Mouse (Mus musculus) frontal cortex, adult 2 months (tissue): ENCODE measurements around the gene Erg. TPM values are rescaled to one million over a fixed set of nuclear protein-coding genes. Genes with fewer than 3 reads are reported as not detected.

Experiments used
- DNase-seq, 2 experiments: peaks; one replicate each; pipeline ENCODE4 v3.0.0; 2022; ENCODE audit warnings: low spot score in 1 of 2; ENCODE audit errors: extremely low spot score in 1 of 2
- polyA plus RNA-seq: library from polyadenylated mRNA; depleted of rRNA; stranded (reverse); fragments of >200 nt; gene quantifications from 2 replicates; pipeline ENCODE4 v1.2.3, GENCODE M21; 2012

Gene Erg
- polyA plus RNA-seq, 1 experiment: 7.2 TPM

- no peak for DNase-seq
These were observed 138.5 kb downstream of the Erg start for GRCm38 (mm10) chr16:95447896-95448295.

DNA sequence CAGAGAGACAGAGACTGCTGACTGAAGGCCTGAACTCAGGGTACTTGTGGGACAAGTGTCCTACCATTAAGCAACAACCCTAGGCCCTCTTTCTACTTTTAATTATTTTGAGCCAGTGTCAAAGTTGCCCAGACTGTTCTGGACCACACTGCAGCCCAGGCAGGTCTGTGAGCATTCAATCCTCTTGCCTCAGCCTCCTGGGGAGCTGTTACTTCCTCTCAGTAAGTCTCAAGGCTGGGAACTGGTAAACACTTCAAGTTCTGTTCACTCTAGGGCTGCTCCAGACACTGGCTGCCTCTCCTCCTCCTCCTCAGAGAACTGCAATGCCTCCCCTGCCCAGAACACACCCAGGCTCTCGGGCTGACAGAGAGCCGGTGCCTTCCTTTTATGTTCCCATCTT, 140.0 kb downstream of the Erg start:
- DNase-seq: no peak

DNA sequence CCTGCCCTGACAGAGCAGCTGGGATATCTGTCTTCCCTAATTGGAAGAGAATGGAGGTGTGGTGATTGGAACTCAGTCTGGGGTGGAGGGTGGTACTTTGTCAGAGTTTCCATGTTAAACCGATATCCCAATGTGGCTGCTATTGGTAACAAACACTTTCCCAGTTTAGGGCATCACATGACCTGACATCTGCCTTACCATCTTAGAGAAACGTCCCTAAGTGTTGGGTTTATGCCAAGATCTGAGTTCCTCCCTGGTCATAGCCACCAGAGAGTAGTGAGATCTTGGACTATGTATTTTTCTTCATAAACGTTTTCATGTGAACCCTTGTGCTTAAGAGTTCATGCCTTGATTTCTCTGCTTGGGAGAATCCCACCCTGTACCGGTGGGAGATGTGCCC, 144.4 kb downstream of the Erg start:
- DNase-seq: no peak

GRCm38 (mm10) chr16:95441179-95441578, 145.2 kb downstream of the Erg start:
- no peak for DNase-seq

DNA sequence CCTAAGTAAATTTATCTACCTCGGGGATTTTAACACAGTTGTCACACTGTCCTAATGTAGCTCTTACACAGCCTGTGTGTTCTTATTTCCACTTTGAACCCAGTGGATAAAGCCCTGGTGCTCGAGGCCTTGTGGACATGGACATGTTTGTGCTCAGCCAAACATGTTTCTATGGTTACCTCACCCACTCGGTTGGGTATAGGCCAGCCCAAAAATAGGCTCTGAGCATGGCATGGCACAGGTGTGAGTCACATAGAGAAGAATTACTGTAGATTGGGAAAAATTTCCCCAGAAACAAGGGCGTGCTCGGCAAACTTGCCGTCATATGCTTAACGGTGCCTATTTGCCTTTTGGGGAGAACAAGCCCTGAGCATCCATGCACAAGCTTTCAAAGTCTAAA, 146.1 kb downstream of the Erg start:
- peak; percentile 27 to 72 for DNase-seq

- DNase-seq: no peak
These were observed 146.6 kb downstream of the Erg start for GRCm38 (mm10) chr16:95439794-95440193.

GRCm38 (mm10) chr16:95438848-95439540, 147.4 kb downstream of the Erg start:
- no peak for DNase-seq

DNA sequence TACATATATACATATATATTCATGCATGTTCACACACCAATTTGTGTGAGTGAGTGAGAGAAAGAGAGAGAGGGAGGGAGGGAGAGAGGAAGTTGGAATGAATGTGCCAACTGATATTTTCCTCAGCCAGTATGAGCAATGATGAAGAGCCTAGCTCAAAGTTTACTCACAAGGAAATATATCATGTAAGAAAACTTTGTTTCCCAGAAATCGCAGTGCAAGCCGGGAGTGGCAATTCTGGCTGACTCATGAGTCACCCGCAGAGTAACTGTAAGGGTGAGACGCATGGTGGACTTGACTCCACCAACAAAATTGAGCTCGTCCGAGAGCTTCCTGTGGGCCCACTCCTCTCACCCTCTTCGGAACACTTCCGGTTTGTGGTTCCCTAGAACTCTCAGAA, 149.8 kb downstream of the Erg start:
- DNase-seq: no peak

GRCm38 (mm10) chr16:95436051-95436450, 150.3 kb downstream of the Erg start:
- no peak for DNase-seq

- no peak for DNase-seq
These were observed 152.0 kb downstream of the Erg start for GRCm38 (mm10) chr16:95434434-95434833.

DNA sequence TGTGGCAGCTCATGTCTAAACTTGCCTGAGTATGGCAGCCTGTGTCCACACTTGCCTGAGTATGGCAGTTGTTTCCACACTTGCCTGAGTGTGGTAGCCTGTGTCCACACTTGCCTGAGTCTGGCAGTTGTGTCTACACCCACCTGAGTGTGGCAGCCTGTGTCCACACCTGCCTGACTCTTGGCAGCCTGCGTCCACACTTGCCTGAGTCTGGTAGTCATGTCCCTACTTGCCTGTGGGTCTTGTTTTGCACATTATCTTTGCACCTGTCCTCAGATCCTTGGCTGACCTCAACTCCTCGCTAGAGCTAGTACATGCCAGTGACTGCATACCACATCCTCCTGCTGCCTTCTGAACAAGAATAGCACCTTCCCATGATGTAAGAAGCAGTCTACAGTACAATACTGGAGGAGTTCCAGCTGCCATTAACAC, 153.8 kb downstream of the Erg start:
- no peak for DNase-seq

GRCm38 (mm10) chr16:95429851-95430250, 156.5 kb downstream of the Erg start:
- DNase-seq: no peak

- no peak for DNase-seq
These were observed 158.2 kb downstream of the Erg start for GRCm38 (mm10) chr16:95428239-95428638.

DNA sequence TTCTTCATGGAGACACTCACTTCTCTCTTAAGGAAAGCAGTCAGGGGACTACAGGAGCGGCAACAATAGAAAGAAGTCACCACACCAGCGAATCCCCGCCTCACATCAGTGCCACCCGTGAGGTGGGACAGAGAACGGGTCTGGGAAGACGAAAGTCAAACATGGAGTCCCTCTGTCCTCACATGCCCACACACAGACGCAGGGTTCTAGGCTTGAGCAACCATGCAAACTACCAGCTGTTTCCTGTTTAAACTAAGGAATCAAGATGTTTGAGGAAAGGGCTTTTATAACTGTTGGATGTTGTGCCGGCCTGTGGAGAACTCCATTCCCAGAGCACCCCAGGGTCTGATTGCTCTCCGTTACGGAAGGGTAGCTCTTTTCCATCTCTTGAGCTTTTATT, 158.9 kb downstream of the Erg start:
- DNase-seq: no peak

- DNase-seq: peak in 1 of 2 experiments; percentile 26
These were observed 163.7 kb downstream of the Erg start for GRCm38 (mm10) chr16:95422658-95423073.

DNA sequence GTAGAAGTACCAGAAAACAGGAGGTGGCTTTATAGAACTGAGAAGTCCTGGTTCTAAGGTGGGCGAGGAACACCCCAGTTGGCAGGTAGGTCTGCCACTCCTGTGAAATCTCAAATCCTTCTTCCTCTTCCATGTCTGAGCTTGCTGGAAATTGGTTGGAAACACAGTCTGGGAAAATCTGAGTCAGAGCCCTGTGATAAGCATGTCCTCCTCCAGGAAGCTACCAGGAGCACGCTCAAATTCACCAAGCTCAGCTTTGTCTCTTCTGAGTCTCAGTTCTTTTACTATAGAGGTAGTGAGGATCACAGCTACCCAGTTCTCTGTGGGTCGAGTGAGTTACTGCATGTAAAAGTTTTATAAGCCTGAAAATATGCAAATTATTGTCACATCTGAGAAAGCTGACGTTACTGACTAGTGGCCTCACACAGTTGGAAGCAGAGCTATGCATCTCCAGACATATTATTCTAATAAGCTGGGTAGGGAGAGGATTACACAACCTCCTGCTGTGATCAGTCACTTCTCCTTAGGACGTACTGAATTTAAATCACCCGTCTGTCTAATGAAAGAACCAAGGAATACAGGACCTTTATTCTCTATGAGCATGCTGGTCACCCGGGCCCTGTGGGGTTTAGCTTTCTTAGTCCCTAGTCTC, 165.0 kb downstream of the Erg start:
- DNase-seq: peak in 1 of 2 experiments; percentile 32

GRCm38 (mm10) chr16:95415921-95416320, 170.5 kb downstream of the Erg start:
- no peak for DNase-seq

GRCm38 (mm10) chr16:95415372-95415771, 171.0 kb downstream of the Erg start:
- no peak for DNase-seq

DNA sequence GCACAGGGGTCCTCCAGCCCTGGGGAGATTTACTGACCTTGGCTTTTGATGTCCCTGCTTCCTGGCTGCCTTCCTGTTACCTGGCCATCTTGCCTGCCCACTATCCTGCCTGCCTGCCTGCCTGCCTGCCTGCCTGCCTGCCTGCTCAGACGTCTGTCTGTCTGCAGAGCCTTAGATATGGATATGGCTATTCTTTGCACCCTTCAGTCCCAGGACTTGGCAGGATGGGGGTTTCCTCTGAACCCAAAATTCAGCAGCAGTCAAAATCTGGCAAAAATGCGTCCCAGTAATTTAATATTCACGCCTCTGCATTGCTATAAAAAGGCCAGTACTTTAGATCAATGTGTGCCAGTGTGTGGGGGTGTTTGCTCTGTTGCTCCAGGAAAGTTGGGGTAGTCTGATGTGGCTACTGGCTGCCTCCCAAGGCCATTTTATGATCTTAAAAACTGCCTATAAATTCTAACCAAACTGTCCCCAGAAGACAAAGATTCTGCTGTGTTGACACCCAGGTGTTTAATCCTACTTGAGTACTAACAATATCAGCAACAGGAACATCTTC, 172.9 kb downstream of the Erg start:
- DNase-seq: peak in 1 of 2 experiments; percentile 42

- no peak for DNase-seq
These were observed 178.3 kb downstream of the Erg start for GRCm38 (mm10) chr16:95408096-95408495.

GRCm38 (mm10) chr16:95405496-95405895, 180.9 kb downstream of the Erg start:
- DNase-seq: no peak

GRCm38 (mm10) chr16:95403453-95403852, 182.9 kb downstream of the Erg start:
- DNase-seq: no peak
